Mouse (Mus musculus) ovary, adult 2 months (tissue): ENCODE measurements around the gene Bin2. TPM values are rescaled to one million over a fixed set of nuclear protein-coding genes. Genes with fewer than 3 reads are reported as not detected.

ENCODE experiments used
- polyA plus RNA-seq: library from polyadenylated mRNA; depleted of rRNA; stranded (reverse); fragments of >200 nt; gene quantifications from 2 replicates; pipeline ENCODE4 v1.2.3, GENCODE M21; 2012; rRNA removed

The Bin2 gene
- polyA plus RNA-seq, result 4.0 and 4.1 TPM in 2 replicates

DNA sequence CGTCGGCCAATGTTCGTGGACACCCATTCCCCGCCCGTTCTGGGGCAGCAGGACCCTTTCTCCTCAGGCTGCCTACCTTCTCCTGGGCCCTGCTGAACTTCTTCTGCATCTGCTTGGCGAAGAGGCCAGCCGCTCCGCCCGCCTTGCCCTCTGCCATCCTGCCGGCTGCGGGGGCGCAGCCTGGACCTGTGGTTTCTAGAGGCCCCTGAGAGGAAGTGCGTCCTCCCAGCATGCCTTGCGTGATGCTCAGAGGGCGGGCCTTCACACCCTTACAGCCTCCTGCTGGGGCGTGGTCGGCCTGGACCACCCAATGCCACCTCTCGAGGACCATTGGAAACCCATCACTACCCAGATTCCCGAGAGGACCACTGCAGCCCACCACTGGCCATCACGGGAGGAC lies at the start of gene Bin2:
Gene Bin2, minus strand, starts transcription at position 217 of the 400 bp plus-strand sequence.

DNA sequence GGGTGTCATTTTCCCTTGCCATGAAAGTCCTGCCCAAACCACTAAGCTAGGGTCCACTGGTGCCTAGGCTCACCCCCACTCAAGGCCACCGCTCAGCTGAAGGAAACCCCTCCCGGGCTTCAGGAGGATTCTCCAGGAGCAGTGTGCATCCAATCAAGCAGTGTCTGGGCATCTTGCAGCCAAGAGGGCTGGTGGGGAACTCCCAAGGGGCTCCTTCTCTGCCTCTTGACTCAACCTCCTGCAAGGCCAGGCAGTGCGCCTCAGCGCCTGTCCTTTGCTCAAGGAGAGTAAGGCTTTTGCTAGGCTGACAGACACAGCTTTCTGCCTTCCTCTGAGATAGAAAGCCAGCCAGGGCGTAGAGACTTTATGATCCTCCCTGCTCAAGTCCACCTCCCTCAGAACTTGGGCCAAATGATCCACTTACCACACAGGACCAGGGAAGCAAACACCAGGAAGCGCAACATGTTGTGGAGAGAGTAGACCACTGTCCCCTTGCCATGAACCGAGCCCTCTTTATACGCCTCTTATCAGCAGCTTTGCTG lies 18.1 kb upstream of the Bin2 start, which contains the start of gene Cela1:
Gene Cela1, minus strand, starts transcription at position 492 of the 542 bp plus-strand sequence.

DNA sequence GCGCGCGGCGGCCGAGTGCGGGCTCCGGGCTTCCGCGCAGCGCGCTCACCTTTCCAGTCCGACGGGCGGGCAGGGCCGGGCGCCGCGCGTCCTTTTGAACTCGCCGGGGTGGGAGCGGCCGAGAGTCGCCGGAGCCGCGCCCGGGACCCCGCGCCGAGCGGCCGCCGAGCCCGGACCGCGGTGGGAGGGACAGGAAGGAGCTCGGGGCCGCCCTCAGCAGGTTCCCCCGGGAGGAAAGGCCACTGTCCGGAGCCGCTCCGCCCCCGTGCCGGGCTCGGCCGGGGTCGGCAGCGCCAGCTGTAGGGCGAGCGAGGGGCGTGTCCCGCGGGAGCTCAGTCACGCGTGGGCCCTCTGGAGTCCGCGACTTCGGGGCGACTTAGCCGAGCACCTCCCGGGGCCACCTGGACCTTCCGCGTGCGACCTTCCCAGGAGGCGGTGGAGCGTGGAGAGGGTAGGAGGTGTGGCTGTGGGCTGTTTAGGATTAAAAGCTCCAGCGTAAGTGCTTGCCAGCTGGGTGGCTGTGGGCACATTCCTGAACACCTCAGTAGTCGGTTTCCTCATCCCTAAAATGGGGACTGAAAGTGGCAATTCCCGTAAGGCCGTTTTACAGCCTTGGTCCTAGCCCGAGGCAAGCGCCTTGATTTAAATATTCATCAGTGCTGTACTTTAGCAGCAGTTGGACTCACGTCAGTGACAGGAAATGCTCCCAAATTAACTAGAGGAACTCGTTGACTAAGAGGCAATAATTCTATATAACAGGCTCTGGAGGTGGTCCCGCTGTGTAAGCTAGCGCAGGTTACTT lies 32.5 kb downstream of the Bin2 start, which contains the start of gene Smagp:
Gene Smagp, minus strand, starts transcription at position 241 of the 802 bp plus-strand sequence.

DNA sequence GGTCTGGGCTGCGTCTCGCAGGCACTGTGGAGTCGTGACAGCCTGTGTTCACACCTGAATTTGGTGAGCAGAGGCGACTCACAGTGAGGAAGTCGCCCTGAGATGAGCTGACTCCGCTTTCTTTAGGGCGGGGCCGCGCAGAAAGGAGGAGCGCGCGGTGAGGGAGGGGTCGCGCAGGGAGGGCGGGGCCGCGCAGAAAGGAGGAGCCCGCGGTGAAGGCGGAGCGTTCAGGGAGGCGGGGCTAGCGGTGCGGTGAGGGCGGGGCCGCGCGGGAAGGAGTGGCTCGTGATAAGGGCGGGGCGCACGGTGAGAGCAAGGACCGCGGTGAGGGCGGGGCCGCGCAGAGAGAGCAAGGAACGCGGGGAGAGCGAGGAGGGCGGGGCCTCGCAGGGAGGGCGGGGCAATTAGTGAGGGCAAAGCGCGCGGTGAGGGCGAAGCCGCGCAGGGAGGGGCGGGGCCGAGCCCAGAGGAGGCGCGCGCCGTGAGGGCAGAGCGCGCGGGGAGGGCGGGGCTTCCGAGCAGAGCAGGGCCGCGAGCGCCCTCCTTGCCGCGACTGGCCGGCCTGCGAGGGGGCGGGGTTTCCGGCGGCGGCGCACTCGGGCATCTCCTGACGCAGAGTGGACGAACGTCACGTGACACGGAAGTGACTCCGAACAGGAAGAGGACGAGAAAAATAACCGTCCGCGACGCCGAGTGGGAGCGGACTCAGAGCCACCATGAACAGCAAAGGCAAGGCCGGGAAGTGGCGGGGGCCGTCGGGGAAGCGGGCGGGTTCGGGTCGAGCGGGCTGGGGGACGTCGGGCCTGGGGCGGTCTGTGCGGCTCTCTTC lies 54.1 kb downstream of the Bin2 start, which contains the start of gene Dazap2:
Gene Dazap2, plus strand, starts transcription at position 354 of the 829 bp plus-strand sequence.

DNA sequence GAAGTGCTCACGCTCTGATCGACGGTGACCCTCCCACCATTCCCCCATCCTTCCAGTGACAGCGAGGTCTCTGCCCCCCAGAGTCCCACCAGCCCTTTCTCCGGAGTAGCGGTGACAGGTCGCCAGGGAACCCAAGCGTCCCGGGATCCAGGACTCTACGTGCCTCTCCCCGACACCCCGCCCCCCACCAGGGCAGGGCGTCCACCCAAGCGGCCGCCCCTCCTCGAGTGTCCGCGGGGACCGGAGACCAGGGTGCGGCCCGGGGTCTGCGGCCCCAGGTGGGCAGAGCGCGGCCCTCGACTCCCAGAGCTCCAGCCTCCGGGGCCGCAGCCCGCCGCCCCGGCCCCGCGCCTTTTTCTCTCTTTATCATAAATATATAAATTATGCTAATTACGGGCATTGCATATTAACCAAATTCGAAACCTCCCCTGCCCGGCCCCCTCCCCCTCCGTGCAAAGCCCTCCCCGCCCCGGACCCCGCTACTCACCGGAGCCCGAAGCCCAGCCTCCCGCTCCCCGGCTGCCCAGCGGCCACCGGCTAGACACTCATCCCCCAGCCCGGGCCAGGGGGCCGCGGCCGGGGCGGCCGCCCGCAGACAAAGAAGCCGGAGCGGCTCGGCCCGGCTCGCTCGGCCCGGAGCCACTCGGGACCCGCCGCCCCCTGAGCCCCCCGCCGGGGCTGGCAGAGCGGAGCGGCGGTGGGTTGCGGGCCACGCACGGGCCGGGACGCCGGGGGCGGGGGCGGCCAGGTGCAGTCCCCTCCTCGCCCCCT lies 69.9 kb downstream of the Bin2 start, which contains the start of gene Pou6f1:
Gene Pou6f1, minus strand, starts transcription at position 709 of the 771 bp plus-strand sequence.

Other genes with a start within 250 kb of the Bin2 start
- gene Gm5475, start 247.4 kb downstream of the Bin2 start, polyA plus RNA-seq, result 0.15 and 0.24 TPM in 2 replicates
- 40.2 and 57.4 TPM in 2 replicates for gene Slc11a2, start 244.5 kb downstream of the Bin2 start, polyA plus RNA-seq
- 72.5 and 77.5 TPM in 2 replicates for gene Letmd1, start 200.5 kb downstream of the Bin2 start, polyA plus RNA-seq
- 8.7 and 10.7 TPM in 2 replicates for gene Csrnp2, start 174.1 kb downstream of the Bin2 start, polyA plus RNA-seq
- gene Tfcp2, start 117.5 kb downstream of the Bin2 start, polyA plus RNA-seq, result 14.9 and 16.3 TPM in 2 replicates
- gene Pou6f1, start 69.6 kb downstream of the Bin2 start, polyA plus RNA-seq, result 35.8 and 41.9 TPM in 2 replicates
- gene Dazap2, start 54.2 kb downstream of the Bin2 start, polyA plus RNA-seq, result 826 and 901 TPM in 2 replicates
- gene Smagp, start 32.6 kb downstream of the Bin2 start, polyA plus RNA-seq, result 43.2 and 43.8 TPM in 2 replicates
- 11.4 and 17.6 TPM in 2 replicates for gene Cela1, start 18.4 kb upstream of the Bin2 start, polyA plus RNA-seq
- 0.85 and 1.5 TPM in 2 replicates for gene Galnt6, start 59.8 kb upstream of the Bin2 start, polyA plus RNA-seq
- gene Slc4a8, start 92.2 kb upstream of the Bin2 start, polyA plus RNA-seq, result 7.0 TPM in 2 replicates
- 0.61 and 0.80 TPM in 2 replicates for gene Scn8a, start 200.3 kb upstream of the Bin2 start, polyA plus RNA-seq